Mouse (Mus musculus): ENCODE results near the gene Kcna10. TPM values are rescaled to one million over a fixed set of nuclear protein-coding genes. Genes with fewer than 3 reads are reported as not detected.

Gene Kcna10
- polyA plus RNA-seq (2017; shearing (Covaris generic)) = not detected

GRCm38 (mm10) chr3:107182756-107183155, at the start of gene Kcna10:
Kcna10 (plus strand) TSS chr3:107183056.

GRCm38 (mm10) chr3:107221608-107222007, 38.8 kb downstream of the Kcna10 start, which contains the start of gene Cym:
Cym (minus strand) TSS chr3:107221732.

GRCm38 (mm10) chr3:107230527-107230926, 47.7 kb downstream of the Kcna10 start, which contains the start of gene A630076J17Rik:
A630076J17Rik (plus strand) TSS chr3:107230614.

GRCm38 (mm10) chr3:107239607-107240006, 56.8 kb downstream of the Kcna10 start, which contains the start of gene Prok1:
Prok1 (minus strand) TSS chr3:107239707.

Other genes with a start within 250 kb of the Kcna10 start
- gene Kcna3, start 146.9 kb upstream of the Kcna10 start, polyA plus RNA-seq (2017; shearing (Covaris generic)) = 49.9 TPM
- gene Kcna2, start 81.9 kb upstream of the Kcna10 start, polyA plus RNA-seq (2017; shearing (Covaris generic)) = 0.19 TPM
- gene Cym, start 38.7 kb downstream of the Kcna10 start, polyA plus RNA-seq (2017; shearing (Covaris generic)) = not detected
- not detected for gene A630076J17Rik, start 47.6 kb downstream of the Kcna10 start, polyA plus RNA-seq (2017; shearing (Covaris generic))
- not detected for gene Prok1, start 56.7 kb downstream of the Kcna10 start, polyA plus RNA-seq (2017; shearing (Covaris generic))
- 84.9 TPM for gene Lamtor5, start 95.8 kb downstream of the Kcna10 start, polyA plus RNA-seq (2017; shearing (Covaris generic))
- not detected for gene Slc16a4, start 108.2 kb downstream of the Kcna10 start, polyA plus RNA-seq (2017; shearing (Covaris generic))
- gene Rbm15, start 150.6 kb downstream of the Kcna10 start, polyA plus RNA-seq (2017; shearing (Covaris generic)) = 13.3 TPM